Mouse (Mus musculus) lung, embryonic 15.5 days (tissue): ENCODE measurements around the gene Serinc3. TPM values are rescaled to one million over a fixed set of nuclear protein-coding genes. Genes with fewer than 3 reads are reported as not detected.

Experiments
- ATAC-seq: fragments of 200-750 bp; cut with Nextera tagmentation; 2 replicates; pipeline ENCODE4 v1.8.0; 2017; ENCODE audit warnings: moderate number of reproducible peaks, borderline replicate concordance; ENCODE audit not compliant: low FRiP score, low TSS enrichment; ENCODE audit errors: extremely low read depth
- H3K27ac ChIP-seq: fragments of 300-500 bp; sonication (generic); 2 replicates; pipeline ENCODE4 v1.5.1; 2015; ENCODE audit warnings: moderate library complexity, mild to moderate bottlenecking, inconsistent platforms
- H3K27me3 ChIP-seq: fragments of 300-500 bp; sonication (generic); 2 replicates; pipeline ENCODE4 v1.6.1; 2015; ENCODE audit warnings: inconsistent platforms
- H3K36me3 ChIP-seq: fragments of 300-500 bp; sonication (generic); 2 replicates; pipeline ENCODE4 v1.6.1; 2015; ENCODE audit warnings: inconsistent platforms
- H3K4me1 ChIP-seq: fragments of 300-500 bp; sonication (generic); 2 replicates; pipeline ENCODE4 v1.6.1; 2015; ENCODE audit warnings: inconsistent platforms
- H3K4me2 ChIP-seq: fragments of 300-500 bp; sonication (generic); 2 replicates; pipeline ENCODE4 v1.6.1; 2015; ENCODE audit warnings: inconsistent platforms, mild to moderate bottlenecking, moderate library complexity
- H3K4me3 ChIP-seq: fragments of 300-500 bp; sonication (generic); 2 replicates; pipeline ENCODE4 v1.5.1; 2015; ENCODE audit warnings: mild to moderate bottlenecking, inconsistent platforms
- H3K9ac ChIP-seq: fragments of 300-500 bp; sonication (generic); 2 replicates; pipeline ENCODE4 v1.6.1; 2015; ENCODE audit warnings: inconsistent platforms
- H3K9me3 ChIP-seq: fragments of 300-500 bp; sonication (generic); 2 replicates; pipeline ENCODE4 v1.6.1; 2016; ENCODE audit warnings: inconsistent platforms
- WGBS: fragments of 180-500 bp; shearing (Covaris S2); methylation state at CpG from one replicate; pipeline ENCODE4 v1.1.7; 2015; 5-methylcytosine and 5-hydroxymethylcytosine counted together
- polyA plus RNA-seq: library from polyadenylated mRNA; unstranded; fragments of >200 nt; fragmentation: Nextera tagmentation; extraction: Ambion mirVana; gene quantifications from 2 replicates; pipeline ENCODE4 v1.2.1, GENCODE M21; 2015

The Serinc3 gene
- polyA plus RNA-seq, 1 experiment from 2014 or later: 59.1 TPM

DNA sequence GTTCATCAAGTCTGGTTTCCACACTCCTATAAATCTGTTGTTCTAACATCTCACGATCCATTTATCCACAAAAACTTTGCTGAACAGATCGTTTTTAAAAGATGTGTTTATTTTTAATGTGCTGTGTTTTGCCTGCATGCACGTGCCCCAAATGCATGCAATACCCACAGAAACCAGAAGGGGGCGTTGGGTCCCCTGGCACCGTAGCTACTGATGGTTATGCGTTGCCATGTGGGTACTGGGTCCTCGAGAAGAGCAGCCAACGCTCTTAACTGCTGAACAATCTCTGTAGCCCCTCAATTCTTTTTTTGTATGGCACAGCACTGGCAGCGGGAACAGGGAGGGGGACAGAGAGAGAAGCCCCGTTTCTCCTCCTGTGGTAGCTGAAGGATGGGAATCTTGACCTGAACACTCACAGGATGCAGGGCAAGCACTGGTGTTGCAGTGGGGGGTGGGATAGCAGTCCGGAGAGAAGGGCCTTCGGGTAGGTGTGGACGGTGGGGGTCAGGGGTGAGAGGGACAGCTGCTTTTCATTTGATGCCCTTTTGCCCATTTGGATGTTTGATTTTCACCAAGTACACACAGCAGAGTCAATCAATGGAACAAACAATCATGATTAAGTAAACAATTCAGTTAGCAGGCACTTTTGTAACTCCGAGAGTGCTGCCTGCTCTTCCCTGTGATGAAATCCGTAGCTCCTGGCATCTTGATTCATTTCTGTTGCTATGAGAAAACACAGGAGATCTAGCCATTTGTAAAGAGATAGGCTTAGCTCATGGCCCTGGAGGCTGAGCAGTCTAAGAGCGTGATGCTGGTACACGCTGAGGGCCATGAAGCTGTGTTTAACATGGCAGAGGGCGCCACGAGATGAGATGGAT is 58.3 kb downstream of the Serinc3 start:
- Histone ChIP-seq H3K27me3 (no peaks in the 10 kb centered on the region), H3K4me2 (no peak overlapping the region), H3K4me1 (0 out of 2 replicates have a peak, but pooled peaks cover 3% of the 10 kb centered on the region), H3K36me3 (no peaks in the 10 kb centered on the region), H3K9me3 (no peaks in the 10 kb centered on the region), H3K4me3 (no peak overlapping the region), H3K27ac (no peak overlapping the region), H3K9ac (no peak overlapping the region)
- WGBS: 29% methylated on average over 19 of the region's 19 CpGs
- ATAC-seq: no peak

DNA sequence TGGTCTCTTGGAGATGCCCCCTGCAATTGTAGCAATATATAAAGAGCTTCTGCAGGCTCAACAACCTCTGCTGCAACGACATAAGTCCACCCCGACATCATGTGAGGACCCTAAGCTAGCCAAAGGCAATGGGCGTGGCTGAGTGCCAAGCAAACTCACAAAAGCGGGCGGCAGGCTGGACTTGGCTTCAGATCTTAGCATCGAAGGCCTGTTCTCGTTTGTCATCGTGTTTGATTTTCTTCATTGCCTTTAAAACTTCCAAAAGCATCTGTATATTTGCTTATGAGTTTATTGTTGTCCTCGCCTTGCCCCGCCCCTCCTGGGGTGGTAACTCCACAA is 60.9 kb downstream of the Serinc3 start:
- no peak for ATAC-seq
- Histone ChIP-seq H3K9me3 (no peaks in the 10 kb centered on the region), H3K4me2 (no peak overlapping the region), H3K4me1 (0 out of 2 replicates have a peak, but pooled peaks cover 3% of the 10 kb centered on the region), H3K9ac (no peak overlapping the region), H3K27ac (no peak overlapping the region), H3K4me3 (no peak overlapping the region), H3K36me3 (no peaks in the 10 kb centered on the region), H3K27me3 (no peaks in the 10 kb centered on the region)
- 69% methylated on average over 10 of the region's 10 CpGs for WGBS

DNA sequence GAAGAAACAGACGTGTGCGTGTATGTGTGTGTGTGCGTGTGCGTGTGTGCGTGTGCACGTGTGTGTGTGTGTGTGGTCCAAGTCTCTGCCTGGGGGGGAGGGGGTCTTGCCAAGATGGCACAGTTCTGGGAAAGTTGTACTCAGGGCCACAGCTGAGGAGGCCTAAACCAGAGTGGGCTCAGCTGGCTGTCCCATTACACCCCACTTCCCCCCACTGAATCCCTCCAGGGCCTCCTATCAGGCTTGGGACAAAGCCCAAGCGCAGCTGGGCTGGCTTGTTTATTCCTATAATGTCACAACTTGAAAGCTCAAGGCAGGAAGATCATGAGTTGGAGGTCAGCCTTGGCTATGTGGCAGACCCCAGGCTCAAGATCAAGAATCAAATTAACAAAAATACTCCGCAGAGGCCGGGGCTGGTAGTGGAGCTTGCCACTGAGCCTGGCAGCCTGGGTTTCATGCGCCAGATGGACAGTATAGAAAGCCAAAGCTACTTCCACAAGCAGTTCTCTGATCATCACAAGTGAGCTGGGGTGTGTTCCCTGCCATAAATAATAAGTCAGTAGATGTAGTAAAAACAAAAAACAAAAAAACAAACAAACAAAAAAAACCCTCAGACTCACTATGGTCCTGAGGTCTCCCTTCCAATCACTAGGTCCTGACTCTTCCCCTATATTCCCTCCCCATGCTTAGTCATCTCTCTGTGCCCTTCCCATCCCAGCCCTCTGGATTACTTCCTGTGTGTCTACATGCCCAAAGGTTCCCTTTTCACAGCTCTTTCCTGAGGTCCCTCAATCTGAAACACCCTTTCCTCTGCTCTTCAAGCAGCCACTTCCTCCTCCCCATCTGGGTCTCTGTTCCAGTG is 61.5 kb downstream of the Serinc3 start:
- Histone ChIP-seq H3K27ac (no peak overlapping the region), H3K4me3 (no peak overlapping the region), H3K4me1 (0 out of 2 replicates have a peak, but pooled peaks cover 3% of the 10 kb centered on the region), H3K36me3 (no peaks in the 10 kb centered on the region), H3K9ac (no peak overlapping the region), H3K27me3 (no peaks in the 10 kb centered on the region), H3K9me3 (no peaks in the 10 kb centered on the region), H3K4me2 (no peak overlapping the region)
- no peak for ATAC-seq
- 80% methylated on average over 10 of the region's 10 CpGs for WGBS

DNA sequence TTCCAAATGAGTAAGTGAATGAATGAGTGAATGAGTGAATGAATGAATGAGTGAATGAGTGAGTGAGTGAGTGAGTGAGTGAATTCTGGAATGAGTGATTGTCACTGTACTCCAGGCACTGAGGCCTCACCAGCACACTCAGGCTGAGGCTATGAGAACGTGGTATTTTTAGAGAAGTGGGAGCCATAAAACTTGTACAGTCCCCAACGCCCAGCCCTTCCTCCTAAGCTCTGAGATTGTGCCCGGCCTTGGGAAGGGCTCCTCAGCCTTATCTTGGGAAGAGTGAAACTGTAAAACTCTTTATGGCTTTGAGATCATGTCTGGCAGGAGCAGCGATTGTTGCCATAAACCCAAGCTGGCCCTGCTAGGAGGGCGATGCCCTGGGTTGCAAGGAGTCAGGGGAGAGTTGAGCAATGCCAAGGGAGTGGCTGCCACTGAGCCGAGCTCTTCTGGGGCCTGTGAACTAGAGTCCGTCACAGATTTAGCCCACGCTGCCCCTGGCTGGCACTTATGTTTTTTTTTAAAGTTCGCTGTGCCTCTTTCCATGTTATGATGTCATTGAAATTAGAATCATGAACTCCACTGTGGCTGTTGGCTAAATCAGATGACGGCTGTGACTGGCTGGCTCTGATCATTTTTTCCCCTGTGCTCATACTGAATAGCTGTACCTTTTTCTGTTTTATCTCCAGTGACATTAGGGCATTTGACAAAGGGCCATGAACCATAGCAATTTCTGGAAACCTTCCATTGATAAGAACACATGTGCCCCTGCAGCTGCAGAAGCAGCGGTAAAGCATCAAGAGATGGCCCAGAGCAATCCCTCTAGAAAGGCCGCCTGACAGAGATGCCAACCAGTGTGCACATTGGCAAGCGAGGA is 64.6 kb downstream of the Serinc3 start:
- no peak overlapping the region for H3K27ac ChIP-seq
- 69% methylated on average over 13 of the region's 13 CpGs for WGBS
- H3K9me3 ChIP-seq: no peaks in the 10 kb centered on the region
- no peaks in the 10 kb centered on the region for H3K27me3 ChIP-seq
- H3K9ac ChIP-seq: no peak overlapping the region
- H3K36me3 ChIP-seq: no peaks in the 10 kb centered on the region
- no peak overlapping the region for H3K4me2 ChIP-seq
- no peak for ATAC-seq
- H3K4me3 ChIP-seq: no peak overlapping the region
- H3K4me1 ChIP-seq: no peaks in the 10 kb centered on the region

DNA sequence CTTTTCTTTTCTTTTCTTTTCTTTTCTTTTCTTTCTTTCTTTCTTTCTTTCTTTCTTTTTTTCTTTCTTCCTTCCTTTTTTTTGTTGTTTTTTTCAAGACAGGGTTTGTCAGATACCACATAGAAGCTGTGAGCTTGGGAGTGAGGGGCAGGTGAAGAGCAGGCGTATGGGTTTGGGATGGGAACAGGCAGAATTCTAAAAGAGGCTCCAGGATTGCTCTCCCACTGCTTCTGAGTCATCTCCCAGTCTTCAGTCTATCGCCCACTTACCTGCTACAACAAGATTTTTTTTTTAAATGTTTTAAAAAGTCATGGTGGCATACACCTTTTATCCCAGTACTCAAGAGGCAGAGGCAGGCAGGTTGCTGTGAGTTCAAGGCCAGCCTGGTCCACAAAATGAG is 66.9 kb downstream of the Serinc3 start:
- 79% methylated on average over 2 of the region's 2 CpGs for WGBS
- H3K4me3 ChIP-seq: no peak overlapping the region
- H3K4me2 ChIP-seq: no peak overlapping the region
- no peaks in the 10 kb centered on the region for H3K9me3 ChIP-seq
- H3K27me3 ChIP-seq: no peaks in the 10 kb centered on the region
- no peak overlapping the region for H3K27ac ChIP-seq
- H3K36me3 ChIP-seq: no peaks in the 10 kb centered on the region
- no peaks in the 10 kb centered on the region for H3K4me1 ChIP-seq
- ATAC-seq: no peak
- H3K9ac ChIP-seq: no peak overlapping the region

DNA sequence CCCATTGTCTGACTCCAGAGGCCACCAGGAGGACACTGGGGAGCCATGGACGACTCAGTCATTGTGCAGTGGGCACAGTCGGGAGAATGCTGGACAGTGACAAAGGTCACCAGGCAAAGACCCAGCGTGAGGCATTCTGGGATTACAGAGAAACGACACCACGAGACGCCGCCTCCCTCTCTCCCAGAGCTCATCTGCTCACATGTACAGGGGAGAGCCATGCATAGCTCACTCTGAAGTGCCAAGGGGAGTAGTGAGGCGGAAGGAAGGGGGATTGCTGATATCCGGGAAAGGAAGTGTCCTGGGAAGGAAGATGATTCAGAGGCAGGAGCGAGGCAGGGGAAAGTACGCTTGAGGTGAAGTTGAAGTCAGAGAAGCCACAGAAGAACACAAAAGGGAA is 69.7 kb downstream of the Serinc3 start:
- no peak overlapping the region for H3K9ac ChIP-seq
- 46% methylated on average over 11 of the region's 11 CpGs for WGBS
- no peaks in the 10 kb centered on the region for H3K36me3 ChIP-seq
- H3K4me2 ChIP-seq: peak overlapping the region; percentile 17; the same call in 1 of the 2 replicates
- no peak for ATAC-seq
- no peaks in the 10 kb centered on the region for H3K9me3 ChIP-seq
- no peak overlapping the region for H3K4me3 ChIP-seq
- H3K27me3 ChIP-seq: no peaks in the 10 kb centered on the region
- H3K4me1 ChIP-seq: no peaks in the 10 kb centered on the region
- H3K27ac ChIP-seq: no peak overlapping the region

DNA sequence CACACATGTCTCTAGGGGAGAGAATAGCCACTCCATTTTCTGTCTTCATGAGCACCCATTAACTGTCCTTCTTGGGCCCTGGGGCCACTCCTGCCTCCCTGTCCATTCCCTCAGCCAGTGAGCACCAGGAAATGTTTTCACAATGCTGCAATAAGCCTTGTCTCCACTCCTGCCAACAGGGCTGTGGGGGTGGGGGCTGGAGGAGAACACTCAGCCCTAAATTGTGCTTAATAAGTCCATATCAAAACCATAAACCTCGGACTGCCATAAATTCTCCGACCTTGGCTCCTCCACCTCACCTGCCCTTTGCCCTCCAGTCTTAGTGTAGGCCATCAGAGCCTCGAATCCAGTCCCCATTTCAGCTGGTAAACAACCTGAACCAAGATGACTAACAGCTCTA is 70.6 kb downstream of the Serinc3 start:
- Histone ChIP-seq H3K36me3 (no peaks in the 10 kb centered on the region), H3K9me3 (no peaks in the 10 kb centered on the region), H3K9ac (no peak overlapping the region), H3K4me2 (no peak overlapping the region), H3K4me3 (no peak overlapping the region), H3K27ac (no peak overlapping the region), H3K27me3 (no peaks in the 10 kb centered on the region), H3K4me1 (no peaks in the 10 kb centered on the region)
- no peak for ATAC-seq
- WGBS: 76% methylated on average over 3 of the region's 3 CpGs

Other genes starting within 250 kb of the Serinc3 start
- 6.9 and 7.7 TPM in 2 replicates for gene Jph2, start 247.1 kb downstream of the Serinc3 start, polyA plus RNA-seq
- gene Oser1, start 220.4 kb downstream of the Serinc3 start, polyA plus RNA-seq: 90.1 and 94.5 TPM in 2 replicates
- gene Gdap1l1, start 206.7 kb downstream of the Serinc3 start, polyA plus RNA-seq: 0.62 and 1.3 TPM in 2 replicates
- 9.7 and 10.1 TPM in 2 replicates for gene Fitm2, start 172.5 kb downstream of the Serinc3 start, polyA plus RNA-seq
- 0.14 TPM in 1 of 2 replicates, not detected in the other for gene R3hdml, start 152.8 kb downstream of the Serinc3 start, polyA plus RNA-seq
- 0.07 and 0.09 TPM in 2 replicates for gene Hnf4a, start 138.3 kb downstream of the Serinc3 start, polyA plus RNA-seq
- 29.7 and 30.4 TPM in 2 replicates for gene Ttpal, start 42.8 kb downstream of the Serinc3 start, polyA plus RNA-seq
- 134 TPM in 2 replicates for gene Pkig, start 13.3 kb upstream of the Serinc3 start, polyA plus RNA-seq
- gene Ada, start 105.1 kb upstream of the Serinc3 start, polyA plus RNA-seq: 9.4 and 11.4 TPM in 2 replicates
- gene Ccn5, start 175.7 kb upstream of the Serinc3 start, polyA plus RNA-seq: 1.8 and 1.9 TPM in 2 replicates
- gene Kcnk15, start 208.5 kb upstream of the Serinc3 start, polyA plus RNA-seq: not detected in 2 replicates